Mouse (Mus musculus): ENCODE results near the gene AB124611.
"Not testable (repeated sequence)": the region's sequence is repeated elsewhere in the genome, so short reads cannot be mapped to it uniquely, and the experiment has no call there.

Gene AB124611

GRCm38 (mm10) chr9:21518690-21519089, 7.3 kb upstream of the AB124611 start:
- in situ Hi-C loops (cut with MboI, MseI), result not testable (repeated sequence)

DNA sequence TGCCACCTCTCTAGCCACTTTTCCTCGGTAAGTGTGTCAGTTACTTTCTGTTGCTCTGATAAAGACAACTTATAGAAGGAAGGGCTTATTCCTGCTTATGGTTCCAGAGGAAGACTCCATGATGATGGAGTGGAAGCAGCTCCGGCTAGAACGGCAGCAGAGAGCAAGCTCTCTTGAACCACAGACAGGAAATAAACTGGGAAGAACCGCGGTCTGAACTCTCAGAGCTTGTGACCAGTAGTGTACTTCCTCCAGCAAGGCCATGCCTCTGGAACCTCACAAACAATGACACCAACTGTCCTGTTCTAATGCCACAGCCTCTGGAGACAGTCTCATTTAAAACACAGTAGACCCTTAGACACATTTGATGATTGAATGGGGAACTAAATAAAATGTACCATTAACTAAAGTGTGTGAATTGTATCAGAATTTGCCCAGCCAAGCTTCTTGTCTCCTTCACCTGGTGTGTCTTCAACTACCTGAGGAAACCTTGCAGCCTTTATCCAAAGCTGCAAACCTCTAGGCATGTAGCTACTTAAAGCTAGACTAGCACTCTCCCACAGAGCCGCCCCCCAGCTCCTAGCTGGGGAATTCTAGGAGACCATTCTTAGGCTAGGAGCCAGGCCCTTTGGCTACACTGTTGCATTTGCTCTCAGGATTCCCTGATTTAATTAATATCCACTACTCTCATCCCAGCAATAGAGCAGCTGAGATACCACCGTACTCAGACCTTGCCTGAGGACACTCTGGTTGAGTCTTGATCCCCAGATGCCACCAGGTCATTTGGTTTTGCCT, 637 bp upstream of the AB124611 start:
- in situ Hi-C loops (cut with MboI, MseI), result no loop called here

GRCm38 (mm10) chr9:21526634-21526944, 613 bp downstream of the AB124611 start:
- in situ Hi-C loops (cut with MboI, MseI), result no loop called here

DNA sequence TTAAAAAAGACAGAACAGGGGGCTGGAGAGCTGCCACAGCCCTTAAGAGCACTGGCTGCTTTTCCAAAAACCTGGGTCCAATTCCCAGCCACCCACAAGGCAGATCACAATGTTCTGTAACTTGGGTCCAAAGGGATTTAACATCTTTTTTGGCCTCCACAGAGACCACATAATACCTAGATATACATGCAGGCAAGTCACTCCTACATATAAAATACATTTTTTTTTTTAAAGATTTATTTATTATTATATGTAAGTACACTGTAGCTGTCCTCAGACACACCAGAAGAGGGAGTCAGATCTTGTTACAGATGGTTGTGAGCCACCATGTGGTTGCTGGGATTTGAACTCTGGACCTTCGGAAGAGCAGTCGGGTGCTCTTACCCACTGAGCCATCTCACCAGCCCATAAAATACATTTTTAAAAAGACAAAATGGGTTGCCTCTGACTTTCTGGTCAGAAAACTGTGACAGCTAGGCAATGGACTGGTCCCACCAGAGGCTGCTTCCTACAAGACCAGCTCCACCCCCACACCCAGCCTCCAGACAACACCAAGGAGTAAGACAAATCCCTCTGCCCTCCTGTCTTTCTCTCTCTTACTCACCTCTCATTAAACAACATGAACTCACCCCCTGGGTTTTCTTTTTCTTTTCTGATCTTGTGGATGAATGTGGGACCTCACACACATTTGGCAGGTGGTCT, 1.3 kb downstream of the AB124611 start:
- in situ Hi-C loops (cut with MboI, MseI), result no loop called here

DNA sequence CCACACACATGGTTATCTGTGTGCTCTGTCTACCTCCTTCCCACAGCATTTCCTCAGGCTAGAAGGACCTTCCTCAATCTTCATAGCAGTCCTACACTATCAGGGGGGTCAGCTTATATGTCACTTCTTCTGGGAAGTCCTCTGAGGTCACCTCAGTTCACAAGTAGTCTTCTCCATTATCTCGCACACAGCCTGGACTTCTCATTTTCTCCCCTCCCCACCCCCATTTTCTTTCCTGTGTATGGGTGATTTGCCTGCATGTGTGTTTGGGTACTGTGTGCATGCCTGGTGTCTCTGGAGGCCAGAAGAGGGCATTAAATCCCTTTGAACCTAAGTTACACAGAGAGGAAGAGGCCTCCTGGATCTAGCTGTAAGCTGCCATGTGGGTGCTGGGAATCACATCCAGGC, 1.9 kb downstream of the AB124611 start:
- in situ Hi-C loops (cut with MboI, MseI), result no loop called here

GRCm38 (mm10) chr9:21536501-21536900, 10.5 kb downstream of the AB124611 start:
- in situ Hi-C loops (cut with MboI, MseI), result no loop called here

GRCm38 (mm10) chr9:21537009-21537408, 11.0 kb downstream of the AB124611 start:
- in situ Hi-C loops (cut with MboI, MseI), result no loop called here

DNA sequence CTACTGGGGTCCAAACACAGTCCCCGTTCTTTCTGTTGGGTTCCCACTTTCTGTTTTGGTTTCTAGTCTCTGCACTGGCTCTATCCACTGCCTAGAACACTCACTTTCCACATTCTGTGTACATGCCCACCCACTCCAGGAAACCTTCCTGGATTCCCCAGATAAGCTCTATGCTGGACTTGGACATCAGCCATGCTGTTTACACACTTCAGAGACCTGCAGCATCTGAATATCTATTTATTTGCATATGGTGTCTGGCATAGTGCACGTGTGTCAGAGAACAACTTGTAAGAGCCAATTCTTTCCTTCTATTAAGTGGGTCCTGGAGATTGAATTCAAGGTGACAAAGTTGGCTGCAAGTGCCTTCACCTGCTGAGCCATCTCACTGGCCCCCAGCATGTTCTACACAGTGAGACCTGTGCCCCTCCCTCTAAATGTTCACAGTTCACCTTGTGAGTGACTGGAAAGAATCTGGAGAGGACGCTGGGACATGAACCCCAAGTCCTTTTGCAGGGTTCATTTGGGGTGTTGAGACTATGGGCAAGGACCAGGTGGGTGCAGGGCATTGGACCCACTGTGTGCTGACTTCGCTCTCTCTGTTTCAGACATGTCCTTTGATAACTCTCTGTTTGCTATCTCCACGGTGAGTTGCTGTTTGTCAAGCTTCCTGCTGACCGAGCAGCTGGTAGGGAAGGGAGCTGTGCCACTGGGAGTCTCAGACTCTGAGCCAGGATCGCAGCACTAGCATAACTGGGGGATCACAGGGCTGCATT, 14.2 kb downstream of the AB124611 start:
- in situ Hi-C loops (cut with MboI, MseI), result no loop called here

GRCm38 (mm10) chr9:21542001-21542400, 16.0 kb downstream of the AB124611 start:
- in situ Hi-C loops (cut with MboI, MseI), result not testable (repeated sequence)

DNA sequence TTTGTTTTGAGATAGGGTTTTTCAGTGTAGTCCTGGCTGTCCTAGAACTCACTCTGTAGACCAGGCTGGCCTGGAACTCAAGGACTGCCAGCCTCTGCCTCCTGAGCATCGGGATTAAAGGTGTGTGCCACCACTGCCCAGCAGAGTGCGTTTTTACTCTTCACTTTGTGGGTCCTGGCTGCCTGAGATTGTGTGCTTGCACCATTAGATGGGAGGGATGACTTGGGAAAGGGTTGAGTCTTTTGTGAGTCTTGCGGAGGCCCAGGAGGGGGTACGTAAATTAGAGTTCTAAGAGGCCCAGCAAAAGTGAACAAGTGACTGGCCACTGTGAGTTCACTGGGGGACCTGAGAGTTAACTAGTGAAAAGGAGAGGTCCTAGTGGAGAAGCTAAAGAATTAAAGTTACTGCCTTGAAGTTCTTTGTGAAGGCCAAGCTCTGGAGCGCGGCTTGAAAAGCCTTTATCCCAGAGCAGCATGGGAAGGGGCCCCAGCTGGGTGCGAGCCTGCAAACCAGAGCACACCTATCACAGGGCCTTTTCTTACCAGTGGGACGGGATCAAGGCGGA, 19.5 kb downstream of the AB124611 start:
- in situ Hi-C loops (cut with MboI, MseI), result no loop called here

GRCm38 (mm10) chr9:21545916-21546788, 20.2 kb downstream of the AB124611 start:
- in situ Hi-C loops (cut with MboI, MseI), result no loop called here

DNA sequence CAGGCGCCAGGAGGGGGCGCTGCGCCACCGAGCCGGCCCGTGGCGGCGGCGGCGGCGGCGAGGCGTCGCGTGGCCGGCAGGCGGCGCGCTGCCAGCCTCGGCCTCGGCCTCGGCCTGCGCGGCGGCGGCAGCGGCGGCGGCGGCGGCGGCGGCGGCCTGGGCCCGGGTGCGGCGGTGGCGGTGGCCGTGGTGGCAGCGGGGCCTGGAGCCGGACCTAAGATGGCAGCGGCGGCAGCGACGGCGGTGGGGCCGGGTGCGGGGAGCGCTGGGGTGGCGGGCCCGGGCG, 20.8 kb downstream of the AB124611 start, which contains the start of gene Carm1:
Carm1 (plus strand) TSS at position 106 of the 286 bp plus-strand sequence.
- in situ Hi-C loops (cut with MboI, MseI), result no loop called here

- in situ Hi-C loops (cut with MboI, MseI), result no loop called here
Observed at GRCm38 (mm10) chr9:21547075-21547941, 21.3 kb downstream of the AB124611 start.

DNA sequence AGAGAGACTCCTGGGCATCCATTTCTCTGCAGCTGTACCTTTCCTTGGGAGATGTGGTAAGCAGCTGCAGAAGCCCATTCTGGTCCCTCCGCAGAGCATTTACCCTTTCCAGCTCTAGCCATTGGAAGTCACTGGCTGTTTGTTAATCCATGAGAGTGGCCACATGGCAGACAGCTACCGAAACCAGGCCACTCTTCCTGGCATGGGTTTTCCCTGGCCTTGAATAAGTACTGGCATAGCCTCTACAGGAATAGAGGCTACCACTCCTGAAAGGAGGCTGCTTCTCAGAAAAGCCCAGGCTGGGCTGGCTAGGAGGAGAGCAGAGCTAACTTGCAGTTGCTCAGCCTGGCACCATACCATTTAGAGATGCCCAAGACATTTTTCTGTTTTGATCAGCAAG, 25.1 kb downstream of the AB124611 start:
- in situ Hi-C loops (cut with MboI, MseI), result no loop called here

DNA sequence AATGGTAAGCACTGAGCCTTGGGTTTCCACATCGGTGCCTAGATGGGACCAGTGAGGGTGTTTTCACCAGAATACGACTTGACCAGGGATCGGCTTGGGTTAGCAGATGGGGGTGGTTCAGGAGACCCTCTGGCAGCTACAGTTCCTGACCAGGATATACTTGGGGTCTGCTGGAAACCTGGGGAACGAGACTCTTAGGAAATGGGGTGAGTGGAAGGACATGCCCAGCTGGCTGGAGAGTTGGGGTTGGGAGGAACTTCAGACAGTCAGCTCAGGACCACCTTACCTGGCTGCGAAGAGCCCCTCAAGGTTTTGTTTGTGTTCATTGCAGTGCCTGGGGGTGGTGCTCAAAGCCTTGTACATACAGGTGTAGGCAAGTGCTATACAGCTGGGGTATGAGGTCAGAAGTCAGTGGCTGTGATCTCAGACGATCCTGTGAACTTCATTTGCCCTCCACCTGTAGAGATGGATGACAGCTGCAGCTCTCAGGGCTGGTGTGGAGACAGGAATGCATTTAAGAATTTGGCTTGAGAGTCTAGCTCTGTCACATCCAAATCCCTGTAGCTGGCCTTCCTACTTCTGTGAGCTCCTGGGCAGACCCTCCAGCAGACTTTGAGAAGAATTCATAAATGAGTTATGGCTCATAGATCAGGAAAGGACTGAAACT, 27.8 kb downstream of the AB124611 start:
- in situ Hi-C loops (cut with MboI, MseI), result no loop called here

- in situ Hi-C loops (cut with MboI, MseI), result no loop called here
Observed at GRCm38 (mm10) chr9:21555198-21555742, 29.3 kb downstream of the AB124611 start.

GRCm38 (mm10) chr9:21556996-21557395, 31.0 kb downstream of the AB124611 start:
- in situ Hi-C loops (cut with MboI, MseI), result no loop called here

GRCm38 (mm10) chr9:21557556-21557955, 31.6 kb downstream of the AB124611 start:
- in situ Hi-C loops (cut with MboI, MseI), result no loop called here

DNA sequence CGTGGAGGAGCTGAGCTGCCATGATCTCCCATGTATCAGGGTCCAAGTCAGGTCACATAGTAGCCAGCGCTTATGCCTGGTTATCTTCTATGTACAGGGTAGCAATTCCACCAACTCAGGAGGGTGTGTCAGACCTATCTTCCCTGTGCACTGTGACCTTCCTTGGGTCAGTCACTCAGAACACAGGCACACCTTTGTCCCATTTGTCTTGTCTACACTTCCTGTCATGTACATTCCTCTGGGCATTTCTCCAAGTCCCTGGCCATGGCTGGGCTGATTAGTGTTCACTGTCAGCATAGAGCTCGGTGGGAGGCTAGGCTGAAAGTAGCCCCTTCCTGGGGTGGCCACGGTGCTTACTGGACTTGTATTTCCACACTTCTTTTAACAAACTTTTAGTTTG, 32.4 kb downstream of the AB124611 start:
- in situ Hi-C loops (cut with MboI, MseI), result no loop called here
